11 mouse cellular contexts compared by ENCODE assay signal in genomic region chr5:114465641-114466040, GRCm38 (mm10). TPM values are rescaled to one million over a fixed set of nuclear protein-coding genes. Genes with fewer than 3 reads are reported as not detected.
A peak's percentile ranks its signal among the peaks of the same experiment; 100 is the strongest.
DNase-seq lines count a peak whose midpoint lies in the region; ATAC-seq and TF ChIP-seq lines count a peak whose summit lies in the region.
"Had no signal": no experiment of that assay in that cellular context is flagged by ENCODE, and none has a peak within 500 bp of the region (broad histone marks: within the 10 kb centered on the region; RNA-seq: fewer than 3 reads in every experiment).

No protein-coding gene starts in this region.

- H3K27me3 ChIP-seq in hindbrain, embryonic 11.5 days (ENCODE audit: control insufficient read depth, insufficient read depth, low read length), result no peaks in the 10 kb centered on the region
- no peaks in the 10 kb centered on the region for H3K27me3 ChIP-seq in hindbrain, embryonic 16.5 days (replicated peaks; ENCODE audit: control insufficient read depth, insufficient read depth, low read length)
- H3K27me3 ChIP-seq in neural tube, embryonic 11.5 days (ENCODE audit: control insufficient read depth, insufficient read depth, low read length), result no peaks in the 10 kb centered on the region
- H3K27me3 ChIP-seq: lung, embryonic 15.5 days had no signal

- peaks cover 21% of the 10 kb centered on the region for H3K4me1 ChIP-seq in hindbrain, embryonic 11.5 days (replicated peaks; ENCODE audit: control insufficient read depth, insufficient read depth, low read length)
- H3K4me1 ChIP-seq in hindbrain, embryonic 16.5 days (ENCODE audit: control insufficient read depth, insufficient read depth, low read depth, low read length), result peaks cover 20% of the 10 kb centered on the region
- H3K4me1 ChIP-seq in neural tube, embryonic 11.5 days (ENCODE audit: control insufficient read depth, insufficient read depth, low read length), result peaks cover 31% of the 10 kb centered on the region
- H3K4me1 ChIP-seq in lung, adult 2 months (ENCODE audit: control insufficient read depth, insufficient read depth, low read length), result no peaks in the 10 kb centered on the region; the same call in 1 of the 2 replicates

- no peak for TF ChIP-seq CTCF in lung, adult 2 months (IDR thresholded peaks at IDR 0.05; ENCODE audit: insufficient read depth, low read length)

- no peak overlapping the region for H3K4me3 ChIP-seq in hindbrain, embryonic 11.5 days (ENCODE audit: low read depth, low read length)
- H3K4me3 ChIP-seq in hindbrain, embryonic 16.5 days (ENCODE audit: low read length), result no peak overlapping the region
- H3K4me3 ChIP-seq in neural tube, embryonic 11.5 days (ENCODE audit: low read depth, low read length), result no peak overlapping the region
- H3K4me3 ChIP-seq in lung, adult 2 months (replicated peaks; ENCODE audit: extremely low read depth, low read depth, low read length), result no peak overlapping the region
- H3K4me3 ChIP-seq: lung, embryonic 15.5 days had no signal

- H3K9ac ChIP-seq in hindbrain, embryonic 11.5 days (ENCODE audit: low read depth, low read length), result 0 out of 2 replicates have a peak overlapping the region, but pooled peaks have one; percentile 23
- no peak overlapping the region for H3K9ac ChIP-seq in hindbrain, embryonic 16.5 days (ENCODE audit: low read depth, low read length)
- H3K9ac ChIP-seq in neural tube, embryonic 11.5 days (ENCODE audit: low read length), result peak overlapping the region; percentile 14; the same call in 1 of the 2 replicates
- H3K9ac ChIP-seq: lung, embryonic 15.5 days had no signal

- peak overlapping the region; percentile 87 for H3K27ac ChIP-seq in hindbrain, embryonic 11.5 days (ENCODE audit: low read depth, low read length)
- no peak overlapping the region for H3K27ac ChIP-seq in hindbrain, embryonic 16.5 days (ENCODE audit: low read depth, low read length)
- H3K27ac ChIP-seq in neural tube, embryonic 11.5 days (ENCODE audit: low read depth, low read length), result no peak overlapping the region

- ATAC-seq in hindbrain, embryonic 11.5 days (ENCODE audit: low FRiP score), result no peak
- ATAC-seq in hindbrain, embryonic 16.5 days, result no peak
- no peak for ATAC-seq in neural tube, embryonic 11.5 days (ENCODE audit: insufficient read depth, low FRiP score, low TSS enrichment)

- H3K4me2 ChIP-seq in hindbrain, embryonic 11.5 days (replicated peaks; ENCODE audit: low read depth, low read length), result no peak overlapping the region
- H3K4me2 ChIP-seq in hindbrain, embryonic 16.5 days (ENCODE audit: low read length), result no peak overlapping the region
- no peak overlapping the region for H3K4me2 ChIP-seq in neural tube, embryonic 11.5 days (ENCODE audit: low read depth)
- H3K4me2 ChIP-seq: lung, embryonic 15.5 days had no signal

- no peaks in the 10 kb centered on the region for H3K9me3 ChIP-seq in hindbrain, embryonic 11.5 days (ENCODE audit: control insufficient read depth, low read length)
- H3K9me3 ChIP-seq in hindbrain, embryonic 16.5 days (ENCODE audit: control insufficient read depth, low read length), result no peaks in the 10 kb centered on the region
- H3K9me3 ChIP-seq in neural tube, embryonic 11.5 days (ENCODE audit: control insufficient read depth, low read length), result no peaks in the 10 kb centered on the region
- H3K9me3 ChIP-seq: G1E; lung, embryonic 15.5 days had no signal

- WGBS in hindbrain, embryonic 11.5 days, result 50% methylated on average over 7 of the region's 7 CpGs
- WGBS in hindbrain, embryonic 16.5 days, result 61% methylated on average over 7 of the region's 7 CpGs
- 48% methylated on average over 7 of the region's 7 CpGs for WGBS in neural tube, embryonic 11.5 days
- 83% methylated on average over 7 of the region's 7 CpGs for WGBS in lung, adult 2 months

- no peaks in the 10 kb centered on the region for H3K36me3 ChIP-seq in hindbrain, embryonic 11.5 days (ENCODE audit: control insufficient read depth, insufficient read depth, low read length)
- H3K36me3 ChIP-seq in hindbrain, embryonic 16.5 days (ENCODE audit: control insufficient read depth, insufficient read depth, low read length), result no peaks in the 10 kb centered on the region
- no peaks in the 10 kb centered on the region for H3K36me3 ChIP-seq in neural tube, embryonic 11.5 days (ENCODE audit: control insufficient read depth, insufficient read depth, low read length)
- H3K36me3 ChIP-seq: G1E; lung, embryonic 15.5 days had no signal

- DNase-seq in hindbrain, embryonic 11.5 days (ENCODE audit: low spot score), result peak; percentile 45
- peak; percentile 51 for DNase-seq in ES-CJ7 (ENCODE audit: low read depth, low spot score)
- peak; percentile 67 for DNase-seq in embryo, embryonic 10.5 days (ENCODE audit: low spot score)
- DNase-seq in neural tube, embryonic 11.5 days (ENCODE audit: low spot score), result no peak
- no peak for DNase-seq in cerebellum, postnatal 36 days
- no peak for DNase-seq in lung, adult 2 months
- DNase-seq in spleen, adult 12 weeks (ENCODE audit: low spot score), result no peak
- DNase-seq: right cerebral cortex, postnatal 25 days had no signal

- TF ChIP-seq POLR2A in lung, adult 2 months (IDR thresholded peaks at IDR 0.05; ENCODE audit: borderline replicate concordance, extremely low read depth, low read depth, low read length), result no peak

RNA-seq across cellular contexts. Expression of gene Mvk, which starts 21.6 kb away (rescaled TPM):
- polyA plus RNA-seq in hindbrain, embryonic 11.5 days (2014; fragmentation: Nextera tagmentation; extraction: Ambion mirVana), result 58.7 and 61.1 TPM in 2 replicates
- 75.8 and 86.9 TPM in 2 replicates for polyA plus RNA-seq in hindbrain, embryonic 16.5 days (2015; fragmentation: Nextera tagmentation; extraction: Ambion mirVana)
- polyA plus RNA-seq in neural tube, embryonic 11.5 days (2014; fragmentation: Nextera tagmentation; extraction: Ambion mirVana), result 64.1 and 66.5 TPM in 2 replicates
- polyA plus RNA-seq in lung, adult 2 months (2012; rRNA removed), result 44.7 and 52.1 TPM in 2 replicates

RNA-seq across cellular contexts. Expression of gene Mmab, which starts 21.8 kb away (rescaled TPM):
- 20.3 and 23.4 TPM in 2 replicates for polyA plus RNA-seq in hindbrain, embryonic 11.5 days (2014; fragmentation: Nextera tagmentation; extraction: Ambion mirVana)
- 38.2 and 40.8 TPM in 2 replicates for polyA plus RNA-seq in hindbrain, embryonic 16.5 days (2015; fragmentation: Nextera tagmentation; extraction: Ambion mirVana)
- polyA plus RNA-seq in neural tube, embryonic 11.5 days (2014; fragmentation: Nextera tagmentation; extraction: Ambion mirVana), result 25.1 and 29.2 TPM in 2 replicates
- 12.8 and 15.7 TPM in 2 replicates for polyA plus RNA-seq in lung, adult 2 months (2012; rRNA removed)

Comparison
In these comparisons a context has a peak if more than half of its experiments do, and no peak if none do; other contexts are left out.
1. DNase-seq: peak in hindbrain, embryonic 11.5 days (single experiment), ES-CJ7 (single experiment) and embryo, embryonic 10.5 days (single experiment); none in neural tube, embryonic 11.5 days (single experiment), cerebellum, postnatal 36 days (0 of 2), lung, adult 2 months (single experiment) and spleen, adult 12 weeks (single experiment).